Mouse (Mus musculus): ENCODE data around the gene Lpp. TPM values are rescaled to one million over a fixed set of nuclear protein-coding genes. Genes with fewer than 3 reads are reported as not detected.

Lpp gene
- total and polyA plus RNA-seq, 3 experiments, result 0.64 to 1.2 (median 0.68) TPM

GRCm38 (mm10) chr16:24350751-24351150 lies 42.6 kb upstream of the Lpp start:
- H3K4me3 ChIP-seq (replicated peaks in 1 of 3; ENCODE audit: low read depth in 2 of 3, low read length in 2 of 3, poor library complexity in 1 of 3), result no peak overlapping the region
- DNase-seq (ENCODE audit: extremely low read depth), result no peak
- H3K27ac ChIP-seq (ENCODE audit: insufficient read depth, low read depth), result no peak overlapping the region
- no peak overlapping the region for H3K9ac ChIP-seq (ENCODE audit: insufficient read depth, low read depth)
- in situ Hi-C loops (cut with MboI; ENCODE audit: low pct_ligation_motif_present, low pct_unique_long_range_greater_than_20kb, low sequenced_read_pairs) (no loop called here), dilution Hi-C loops (cut with MboI; ENCODE audit: extremely low pct_ligation_motif_present, extremely low pct_unique_long_range_greater_than_20kb, low sequenced_read_pairs) (no loop called here)
- no peaks in the 10 kb centered on the region for H3K9me3 ChIP-seq (replicated peaks; ENCODE audit: low read length)
- no peak overlapping the region for H3K4me2 ChIP-seq (ENCODE audit: insufficient read depth, low read depth, poor library complexity, severe bottlenecking)
- no peaks in the 10 kb centered on the region for H3K79me2 ChIP-seq (replicated peaks; ENCODE audit: control insufficient read depth, extremely low read depth, insufficient read depth, poor library complexity, severe bottlenecking)
- H3K27me3 ChIP-seq (replicated peaks), result peaks cover 6% of the 10 kb centered on the region
- H3K4me1 ChIP-seq (ENCODE audit: control insufficient read depth in 1 of 2, insufficient read depth in 2 of 2), result peaks cover 0 to 15% of the 10 kb centered on the region in 2 experiments; a peak in 2 of 4 replicates
- TF ChIP-seq ZKSCAN1 (IDR thresholded peaks at IDR 0.05; ENCODE audit: borderline replicate concordance, low read depth, low read length) (no peak), CHD2 (IDR thresholded peaks at IDR 0.05; ENCODE audit: low read length) (no peak), ZC3H11A (IDR thresholded peaks at IDR 0.05; ENCODE audit: low read depth, low read length) (no peak), MEF2A (IDR thresholded peaks at IDR 0.05; ENCODE audit: borderline replicate concordance, low read depth, low read length) (no peak), NRF1 (IDR thresholded peaks at IDR 0.05; ENCODE audit: low read depth, low read length) (no peak), POLR2AphosphoS2 (IDR thresholded peaks at IDR 0.05; ENCODE audit: low read depth, low read length) (no peak), EP300 (IDR thresholded peaks at IDR 0.05; ENCODE audit: low read length) (no peak), PAX5 (IDR thresholded peaks at IDR 0.05; ENCODE audit: low read length) (no peak), E2F4 (IDR thresholded peaks at IDR 0.05; ENCODE audit: insufficient replicate concordance, low read depth, low read length) (no peak), MYC (IDR thresholded peaks at IDR 0.05; ENCODE audit: low read depth, low read length) (no peak), ELF1 (IDR thresholded peaks at IDR 0.05; ENCODE audit: low read depth, low read length) (no peak), CHD1 (IDR thresholded peaks at IDR 0.05; ENCODE audit: low read depth, low read length) (no peak), POLR2A (IDR thresholded peaks at IDR 0.05; ENCODE audit: low read depth, low read length) (no peak), MAZ (IDR thresholded peaks at IDR 0.05; ENCODE audit: low read depth, low read length) (no peak), NELFE (IDR thresholded peaks at IDR 0.05; ENCODE audit: low read depth, low read length) (no peak), SIN3A (IDR thresholded peaks at IDR 0.05; ENCODE audit: low read length) (no peak), MAFK (IDR thresholded peaks at IDR 0.05; ENCODE audit: insufficient replicate concordance, low read length) (no peak), UBTF (IDR thresholded peaks at IDR 0.05; ENCODE audit: low read depth, low read length) (no peak), TCF12 (IDR thresholded peaks at IDR 0.05; ENCODE audit: low read depth, low read length) (no peak), ZNF384 (IDR thresholded peaks at IDR 0.05; ENCODE audit: low read depth, low read length) (no peak)
- H3K36me3 ChIP-seq (replicated peaks in 1 of 2; ENCODE audit: control insufficient read depth in 1 of 2, insufficient read depth in 1 of 2, low read length in 1 of 2), result no peaks in the 10 kb centered on the region

DNA sequence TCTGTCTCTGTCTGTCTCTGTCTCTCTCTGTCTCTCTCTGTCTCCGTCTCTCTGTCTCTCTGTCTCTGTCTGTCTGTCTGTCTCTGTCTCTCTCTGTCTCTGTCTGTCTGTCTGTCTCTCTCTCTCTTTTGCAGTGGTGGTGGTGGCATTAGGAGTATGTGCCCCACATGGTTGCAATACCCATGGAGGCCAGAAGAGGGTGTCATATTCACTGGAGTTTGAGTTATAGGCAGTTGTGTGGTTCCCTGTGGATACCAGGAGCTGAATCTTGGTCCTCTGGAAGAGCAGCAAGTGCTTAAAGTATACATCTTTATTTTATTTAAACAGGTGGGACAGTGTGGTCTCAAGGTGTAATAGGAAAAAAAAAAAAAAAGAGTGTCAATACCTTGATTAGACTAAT lies 41.5 kb upstream of the Lpp start:
- in situ Hi-C loops (cut with MboI; ENCODE audit: low pct_ligation_motif_present, low pct_unique_long_range_greater_than_20kb, low sequenced_read_pairs), result no loop called here
- H3K9ac ChIP-seq (ENCODE audit: insufficient read depth, low read depth), result no peak overlapping the region
- H3K27me3 ChIP-seq (replicated peaks), result peaks cover 6% of the 10 kb centered on the region
- no peaks in the 10 kb centered on the region for H3K36me3 ChIP-seq (replicated peaks in 1 of 2; ENCODE audit: control insufficient read depth in 1 of 2, insufficient read depth in 1 of 2, low read length in 1 of 2)
- dilution Hi-C loops (cut with MboI; ENCODE audit: extremely low pct_ligation_motif_present, extremely low pct_unique_long_range_greater_than_20kb, low sequenced_read_pairs), result no loop called here
- H3K27ac ChIP-seq (ENCODE audit: insufficient read depth, low read depth), result no peak overlapping the region
- H3K4me3 ChIP-seq (replicated peaks in 1 of 3; ENCODE audit: low read depth in 2 of 3, low read length in 2 of 3, poor library complexity in 1 of 3), result no peak overlapping the region
- no peak for DNase-seq (ENCODE audit: extremely low read depth)
- no peaks in the 10 kb centered on the region for H3K79me2 ChIP-seq (replicated peaks; ENCODE audit: control insufficient read depth, extremely low read depth, insufficient read depth, poor library complexity, severe bottlenecking)
- H3K9me3 ChIP-seq (replicated peaks; ENCODE audit: low read length), result no peaks in the 10 kb centered on the region
- TF ChIP-seq CTCF (conservative IDR thresholded peaks at IDR 0.05 in 1 of 2, IDR thresholded peaks at IDR 0.05 in 1 of 2; ENCODE audit: low read depth in 2 of 2, low read length in 2 of 2) (peak in 1 of 2 experiments; percentile 17; a peak in 1 of 4 replicates), SIN3A (IDR thresholded peaks at IDR 0.05; ENCODE audit: low read length) (no peak)
- no peak overlapping the region for H3K4me2 ChIP-seq (ENCODE audit: insufficient read depth, low read depth, poor library complexity, severe bottlenecking)
- H3K4me1 ChIP-seq (ENCODE audit: control insufficient read depth in 1 of 2, insufficient read depth in 2 of 2), result peaks cover 0 to 15% of the 10 kb centered on the region in 2 experiments; a peak in 2 of 4 replicates

All from CH12.LX (cell line).